Mouse (Mus musculus): Measurements from ENCODE around the gene Plb1. TPM values are rescaled to one million over a fixed set of nuclear protein-coding genes. Genes with fewer than 3 reads are reported as not detected.

Gene Plb1
- total RNA-seq, 2 experiments from 2014 or later: 0.84 to 1.1 TPM

- no peak for DNase-seq (ENCODE audit: low spot score in 2 of 2)
Observed at GRCm38 (mm10) chr5:32378546-32378945, 146.0 kb downstream of the Plb1 start.

DNA sequence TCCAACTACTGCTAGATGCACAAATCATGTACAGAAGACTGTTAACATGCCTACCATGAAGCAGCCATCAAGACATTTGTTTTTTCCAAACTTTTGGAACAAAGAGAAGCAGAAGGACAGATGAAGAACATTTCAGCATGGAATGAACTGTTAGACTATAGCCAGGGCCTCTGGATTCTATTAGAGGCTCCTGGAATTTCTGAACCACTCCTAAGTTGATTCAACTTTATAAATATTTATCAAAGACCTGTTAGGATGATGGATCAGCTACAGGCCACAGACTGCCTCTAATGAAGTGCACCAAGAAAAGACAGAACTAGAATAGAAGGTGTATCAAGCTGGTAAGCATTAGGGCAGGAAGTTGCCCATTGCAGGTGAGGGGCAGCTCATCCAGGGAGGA, 156.1 kb downstream of the Plb1 start:
- DNase-seq (ENCODE audit: low spot score in 2 of 2): no peak

DNA sequence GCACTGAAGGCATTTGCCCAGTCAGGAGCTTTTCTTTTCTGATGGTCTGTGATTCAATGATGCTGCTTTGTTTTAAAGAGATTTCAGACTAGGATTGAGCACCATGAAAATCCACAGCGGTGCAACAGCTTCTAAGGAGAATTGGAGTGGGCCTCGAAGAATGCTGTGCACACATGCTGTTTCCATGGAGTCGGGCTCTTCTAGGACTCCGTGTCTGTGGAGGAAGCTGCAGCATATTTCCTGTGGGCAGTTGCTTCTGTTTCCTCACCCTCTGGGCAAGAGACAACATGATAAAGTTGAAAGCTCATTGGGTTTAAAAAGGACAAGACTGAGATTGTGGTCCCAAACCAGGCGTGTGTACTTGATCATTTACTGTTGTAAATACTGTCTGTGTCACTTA, 157.8 kb downstream of the Plb1 start:
- DNase-seq (ENCODE audit: low spot score in 2 of 2): peak in 1 of 2 experiments; percentile 48

DNA sequence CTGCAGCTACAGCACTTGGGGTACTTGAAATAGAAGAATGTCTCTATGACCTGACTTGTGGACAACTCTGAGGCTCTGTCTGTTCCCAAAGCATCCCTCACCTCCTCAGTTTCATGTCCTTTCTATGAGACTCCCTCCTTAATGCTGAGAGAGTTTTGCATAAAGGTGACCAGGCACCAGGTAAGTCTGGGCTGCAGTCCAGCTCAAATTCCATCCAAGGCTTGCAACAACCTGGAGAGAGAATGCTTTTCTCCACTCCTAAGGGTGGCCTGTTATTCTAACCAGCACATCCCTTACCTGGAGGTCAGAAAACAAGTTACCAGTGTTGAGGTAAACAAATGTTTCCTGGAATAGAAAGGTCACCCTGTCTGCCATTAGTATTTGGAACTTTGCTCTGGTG, 159.8 kb downstream of the Plb1 start:
- no peak for DNase-seq (ENCODE audit: low spot score in 2 of 2)

GRCm38 (mm10) chr5:32394586-32394985, 162.1 kb downstream of the Plb1 start:
- DNase-seq (ENCODE audit: low spot score in 2 of 2): no peak

DNA sequence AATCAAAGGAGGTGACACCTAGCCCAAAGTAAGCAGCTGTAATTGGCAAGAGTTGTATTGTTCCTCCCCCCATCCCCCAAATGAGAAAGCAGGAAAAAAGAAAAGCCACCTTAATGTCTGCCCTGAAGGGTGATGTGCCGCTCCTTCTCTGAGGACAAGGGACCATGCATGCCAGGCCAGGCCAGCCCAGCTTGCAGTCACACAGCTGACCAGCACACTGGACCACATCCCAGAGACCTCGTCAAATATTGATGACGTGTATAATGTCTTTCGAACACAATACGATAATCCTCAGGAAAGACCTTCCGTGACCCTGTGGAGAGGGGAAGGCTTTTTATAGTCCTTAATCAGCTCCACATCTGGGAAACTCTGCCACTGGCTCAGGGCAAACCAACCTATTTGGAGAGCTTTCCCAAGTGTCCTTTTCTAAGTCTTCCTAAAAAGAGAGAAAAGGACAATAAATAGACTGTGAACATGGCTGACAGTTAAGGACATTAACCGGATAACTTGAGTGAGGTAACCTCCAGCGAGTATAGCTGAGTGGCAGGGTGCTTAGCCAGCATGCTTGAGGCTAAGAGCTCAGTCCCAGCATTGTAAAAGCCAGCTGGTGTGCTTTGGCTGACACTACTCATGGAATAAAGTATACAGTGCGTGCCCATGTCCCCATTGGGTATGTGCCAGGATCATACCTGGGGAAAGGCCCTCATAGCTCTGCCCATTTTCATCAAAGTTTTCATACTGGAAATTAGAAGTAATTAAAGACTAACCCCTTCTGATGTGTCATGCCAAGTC, 162.8 kb downstream of the Plb1 start:
- no peak for DNase-seq (ENCODE audit: low spot score in 2 of 2)

DNA sequence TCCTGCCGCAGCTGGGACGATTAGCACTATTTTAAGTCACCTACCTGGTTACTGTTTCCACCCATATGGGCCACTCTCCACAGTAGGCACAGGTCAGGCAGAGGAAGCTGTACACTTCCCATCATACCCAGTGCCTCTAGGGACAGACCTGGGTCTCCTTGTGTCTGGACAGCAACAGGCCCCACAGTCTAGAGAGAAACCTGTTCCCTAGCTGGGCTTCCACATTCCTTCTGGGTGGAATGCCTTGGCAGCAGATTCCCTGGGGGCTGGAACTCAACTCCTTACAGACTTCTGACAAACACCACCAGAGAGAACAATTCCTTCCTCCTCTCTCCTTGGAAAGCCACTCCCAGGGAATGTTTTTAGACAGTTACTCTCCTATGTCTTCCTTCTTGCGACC, 165.2 kb downstream of the Plb1 start:
- peak in 1 of 2 experiments; percentile 11 for DNase-seq (ENCODE audit: low spot score in 2 of 2)

DNA sequence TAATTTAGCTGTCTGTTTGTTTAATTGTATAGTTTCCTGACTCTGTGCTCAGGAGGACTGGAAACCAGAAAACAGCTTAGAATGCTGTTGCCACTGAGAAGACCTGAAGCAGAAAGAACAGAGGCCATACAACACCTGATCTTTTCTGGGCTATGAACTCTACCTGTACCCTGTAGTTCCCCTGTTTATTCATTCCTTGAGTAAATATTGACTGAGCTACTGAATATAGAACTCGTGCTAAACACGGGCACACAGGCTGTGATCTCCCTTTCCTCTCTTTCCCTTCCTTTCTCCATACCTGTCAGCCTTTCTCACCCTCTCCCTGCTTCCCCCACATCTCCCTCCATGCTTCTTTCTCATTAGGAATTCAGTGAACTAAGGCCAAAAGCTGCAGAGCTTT, 168.4 kb downstream of the Plb1 start:
- DNase-seq (ENCODE audit: low spot score in 2 of 2): no peak

DNA sequence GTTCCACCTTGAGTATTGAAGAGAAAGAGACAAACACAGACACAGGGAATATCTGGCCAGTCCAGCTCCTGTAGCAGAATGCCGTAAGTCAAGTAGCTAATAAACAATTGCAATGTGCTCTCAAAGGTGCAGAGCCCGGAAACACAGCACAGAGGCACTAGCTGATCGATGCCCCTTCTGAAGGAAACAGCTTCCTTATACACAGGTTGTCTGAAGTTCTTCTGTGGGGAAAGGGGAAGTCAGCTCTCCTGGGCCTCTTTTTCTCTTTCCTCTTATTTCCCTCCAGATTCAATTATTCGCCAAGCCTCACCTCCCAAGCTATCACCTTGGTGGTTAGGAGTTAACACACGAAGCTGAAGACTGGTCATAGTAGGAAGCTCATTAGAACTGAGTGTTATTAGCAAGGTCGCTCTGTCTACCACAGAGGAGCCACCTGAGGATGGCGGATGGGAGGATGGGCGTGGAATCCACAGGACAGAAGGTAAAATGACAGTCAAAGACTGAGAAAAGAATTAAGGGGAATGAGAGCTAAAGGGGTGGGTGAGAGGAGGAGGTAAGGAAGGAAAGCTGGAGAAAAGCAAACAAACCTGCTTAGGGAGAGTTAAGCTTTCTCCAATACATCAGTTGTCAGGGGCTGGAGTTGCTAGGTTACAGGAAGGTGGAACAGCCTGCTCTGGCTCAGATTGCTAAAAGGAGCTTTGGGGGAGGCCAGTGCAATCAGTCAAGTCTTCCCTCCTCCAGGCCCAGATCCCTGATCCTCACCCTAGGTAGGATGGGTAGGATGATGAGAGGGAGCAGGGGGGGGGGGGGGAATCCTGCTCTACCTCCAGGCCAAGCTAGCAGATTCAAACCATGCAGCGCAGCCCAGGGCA, 170.8 kb downstream of the Plb1 start:
- peak in 1 of 2 experiments; percentile 27 for DNase-seq (ENCODE audit: low spot score in 2 of 2)

DNA sequence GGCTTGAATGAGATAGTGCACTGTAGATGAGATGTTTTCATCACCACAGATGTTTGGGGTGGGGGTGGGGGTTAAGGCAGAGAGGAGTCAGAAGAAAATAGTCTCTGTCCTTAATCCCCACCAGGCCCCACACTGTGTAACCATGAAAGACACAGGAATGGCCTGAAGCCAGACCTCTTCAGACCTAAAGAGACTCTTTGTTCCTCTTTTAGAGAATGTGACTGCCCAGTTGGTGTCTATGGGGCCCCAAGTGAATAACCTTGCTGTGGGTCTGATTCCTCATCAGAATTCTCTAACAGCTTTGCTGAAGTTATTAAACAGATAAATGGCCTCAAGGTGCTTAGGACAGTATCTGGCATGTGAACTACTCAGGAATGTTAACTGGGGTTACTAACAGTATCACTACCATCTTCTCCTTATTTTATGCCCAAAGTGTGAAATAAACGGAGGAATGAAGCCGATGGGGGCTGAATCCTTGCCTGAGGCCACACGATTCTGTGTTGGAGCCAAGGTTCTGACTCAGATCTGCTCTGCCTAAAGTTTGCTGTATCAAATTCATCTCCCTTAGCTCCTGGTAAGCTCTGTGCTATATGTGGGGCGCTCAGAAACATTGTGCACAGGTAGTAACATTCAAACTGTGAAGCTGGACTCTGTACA, 172.8 kb downstream of the Plb1 start:
- DNase-seq (ENCODE audit: low spot score in 2 of 2): no peak

- DNase-seq (ENCODE audit: low spot score in 2 of 2): no peak
Observed at GRCm38 (mm10) chr5:32408771-32409170, 176.3 kb downstream of the Plb1 start.

GRCm38 (mm10) chr5:32409747-32410146, 177.2 kb downstream of the Plb1 start:
- DNase-seq (ENCODE audit: low spot score in 2 of 2): no peak

DNA sequence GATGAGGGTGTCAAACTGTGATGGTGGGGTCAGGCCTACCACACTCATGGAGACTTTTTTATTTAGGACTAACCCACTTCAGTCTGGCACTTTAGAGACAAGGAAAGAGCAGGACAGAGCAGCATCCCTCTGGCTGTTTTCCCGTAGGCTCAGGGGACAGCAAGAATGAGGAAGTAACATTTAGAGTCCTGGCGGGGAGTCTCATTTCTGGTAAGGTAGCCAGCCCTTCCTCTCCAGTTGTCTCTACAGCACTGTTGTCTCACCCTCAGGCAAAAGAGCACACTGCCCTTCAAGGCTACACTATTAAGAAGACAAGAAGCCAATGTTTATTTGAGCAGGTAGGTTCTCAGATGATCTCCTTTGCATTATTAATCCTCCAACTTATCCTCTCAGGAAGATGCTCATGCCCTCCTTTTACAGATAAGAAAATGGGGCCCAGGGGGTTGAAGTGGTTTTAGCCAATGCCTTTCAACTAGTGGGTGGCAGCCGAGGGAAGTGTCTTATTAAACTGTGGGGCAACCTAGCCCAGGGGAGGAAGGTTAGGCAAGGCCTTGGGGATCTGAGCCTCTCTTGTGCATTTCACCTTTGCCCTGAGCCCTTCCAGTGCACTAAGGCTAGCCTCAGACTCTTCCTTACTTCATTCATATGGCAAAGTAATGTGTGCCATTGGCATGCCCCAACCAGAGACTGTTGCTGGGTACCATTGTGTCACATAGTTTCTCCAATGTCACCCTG, 178.6 kb downstream of the Plb1 start:
- DNase-seq (ENCODE audit: low spot score in 2 of 2): no peak

- no peak for DNase-seq (ENCODE audit: low spot score in 2 of 2)
Observed at GRCm38 (mm10) chr5:32412186-32412950, 179.9 kb downstream of the Plb1 start.

DNA sequence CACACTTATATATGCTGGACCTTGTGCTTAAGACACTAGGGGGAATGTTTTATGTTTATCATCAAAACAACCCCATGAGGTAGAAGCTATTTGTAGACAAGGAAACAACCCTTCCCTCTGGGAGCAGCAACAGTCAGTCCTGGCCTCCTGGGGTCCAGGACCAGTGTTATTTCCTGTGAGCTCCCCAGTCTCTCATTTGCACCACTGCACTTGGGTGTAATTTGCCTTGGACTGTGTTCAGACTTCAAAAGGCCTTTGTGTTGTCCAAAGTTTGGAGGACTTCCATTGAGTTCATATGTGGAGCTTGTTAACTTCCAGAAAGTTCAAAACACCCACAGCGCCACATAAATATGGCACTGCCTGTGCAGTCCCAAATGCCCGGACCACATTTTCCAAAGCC, 180.6 kb downstream of the Plb1 start:
- no peak for DNase-seq (ENCODE audit: low spot score in 2 of 2)

DNA sequence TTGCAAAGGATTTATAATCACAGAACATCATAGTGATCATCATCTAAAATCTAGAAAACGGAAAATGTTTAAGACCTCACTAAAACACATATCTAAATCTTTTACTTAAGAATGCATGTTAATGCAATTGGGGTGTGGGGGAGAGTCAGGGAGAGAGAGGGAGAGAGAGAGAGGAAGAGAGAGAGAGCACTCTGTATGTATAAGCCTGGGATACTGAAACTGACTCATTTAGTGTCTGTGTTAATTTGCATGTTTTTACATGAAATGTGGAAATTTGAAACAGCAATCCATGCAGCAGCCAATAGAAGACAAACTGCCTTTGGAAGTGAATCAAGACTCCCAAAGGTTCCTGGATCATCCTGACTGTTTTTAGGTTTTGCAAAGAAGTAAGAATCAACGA, 181.1 kb downstream of the Plb1 start:
- no peak for DNase-seq (ENCODE audit: low spot score in 2 of 2)

DNA sequence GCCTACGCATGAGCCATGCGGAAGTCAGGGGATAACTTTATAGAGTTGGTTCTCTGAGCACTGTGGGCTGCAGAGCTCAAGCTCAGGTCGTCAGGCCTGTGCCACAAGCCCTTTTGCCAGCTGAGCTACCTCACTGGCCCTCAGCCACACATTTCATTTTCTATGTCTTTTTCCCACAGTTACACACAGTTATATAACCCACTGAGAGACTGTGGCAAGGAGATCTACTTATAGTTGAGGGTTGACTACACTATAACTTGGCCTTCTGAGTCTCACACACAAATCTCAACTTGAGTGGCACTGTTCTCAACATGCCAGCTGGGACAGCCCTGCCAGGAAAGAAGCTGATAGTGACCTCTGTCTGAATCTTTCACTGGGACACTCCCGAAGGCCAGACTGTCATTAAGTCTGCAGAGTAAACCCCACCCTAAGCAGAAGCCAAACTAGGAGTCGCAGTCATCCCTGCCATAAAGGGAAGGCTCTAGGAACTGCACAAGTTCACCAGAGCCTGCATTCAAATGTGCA, 182.0 kb downstream of the Plb1 start:
- no peak for DNase-seq (ENCODE audit: low spot score in 2 of 2)

GRCm38 (mm10) chr5:32415554-32415953, 183.0 kb downstream of the Plb1 start:
- DNase-seq (ENCODE audit: low spot score in 2 of 2): no peak

Data from layer of hippocampus, adult 18-20 months (tissue).